Mouse (Mus musculus): ENCODE results near the gene Hoxc11.

GRCm38 (mm10) chr15:102963671-102964640, 9.7 kb downstream of the Hoxc11 start:
- TF ChIP-seq POLR2A (IDR thresholded peaks at IDR 0.05; ENCODE audit: insufficient read depth, low read depth, low read length) (no peak), CTCF (IDR thresholded peaks at IDR 0.05; ENCODE audit: insufficient read depth, low read depth, low read length) (no peak)
